Mouse (Mus musculus) hindbrain, embryonic 16.5 days (tissue): ENCODE measurements at regions not wholly inside any gene's neighbourhood (a gene's known extent, or its start where the extent isn't known, plus 50 kb on each side); places are given as distances from the start of the nearest gene placed in this dataset.

ENCODE experiments used
- ATAC-seq: fragments of 200-750 bp; cut with Nextera tagmentation; 2 replicates; pipeline ENCODE4 v1.8.0; 2017; ENCODE audit warnings: moderate TSS enrichment, moderate library complexity
- H3K27ac ChIP-seq: fragments of 300-500 bp; sonication (generic); 2 replicates; pipeline ENCODE4 v1.5.1; 2014; ENCODE audit warnings: low read depth, mild to moderate bottlenecking, control low read depth, low read length, moderate library complexity
- H3K27me3 ChIP-seq: fragments of 300-500 bp; sonication (generic); replicated peaks from 2 replicates; pipeline ENCODE4 v1.6.1; 2014; ENCODE audit warnings: low read length; ENCODE audit not compliant: control insufficient read depth, insufficient read depth
- H3K36me3 ChIP-seq: fragments of 300-500 bp; sonication (generic); 2 replicates; pipeline ENCODE4 v1.6.1; 2014; ENCODE audit warnings: mild to moderate bottlenecking, low read length, moderate library complexity, mixed read lengths; ENCODE audit not compliant: control insufficient read depth, insufficient read depth
- H3K4me1 ChIP-seq: fragments of 300-500 bp; sonication (generic); 2 replicates; pipeline ENCODE4 v1.6.1; 2014; ENCODE audit warnings: low read depth, low read length; ENCODE audit not compliant: control insufficient read depth, insufficient read depth
- H3K4me2 ChIP-seq: fragments of 300-500 bp; sonication (generic); 2 replicates; pipeline ENCODE4 v1.6.1; 2014; ENCODE audit warnings: mild to moderate bottlenecking, low read length, control low read depth, moderate library complexity
- H3K4me3 ChIP-seq: fragments of 300-500 bp; sonication (generic); 2 replicates; pipeline ENCODE4 v1.5.1; 2014; ENCODE audit warnings: mild to moderate bottlenecking, low read length, control low read depth, moderate library complexity
- H3K9ac ChIP-seq: fragments of 300-500 bp; sonication (generic); 2 replicates; pipeline ENCODE4 v1.6.1; 2014; ENCODE audit warnings: low read depth, mild to moderate bottlenecking, control low read depth, low read length, moderate library complexity
- H3K9me3 ChIP-seq: fragments of 300-500 bp; sonication (generic); 2 replicates; pipeline ENCODE4 v1.6.1; 2014; ENCODE audit warnings: mild to moderate bottlenecking, low read length, moderate library complexity; ENCODE audit not compliant: control insufficient read depth
- WGBS: fragments of 180-500 bp; shearing (Covaris S2); extraction: QIAGEN DNeasy Blood & Tissue Kit; methylation state at CpG from one replicate; pipeline ENCODE4 v1.1.7; 2014; 5-methylcytosine and 5-hydroxymethylcytosine counted together

GRCm38 (mm10) chr12:44145321-44145720 is 64.8 kb downstream of the Dnajb9 start:
- no peak overlapping the region for H3K4me3 ChIP-seq
- H3K27me3 ChIP-seq = no peaks in the 10 kb centered on the region
- H3K27ac ChIP-seq = no peak overlapping the region
- H3K4me1 ChIP-seq = no peaks in the 10 kb centered on the region
- 91% methylated on average over 2 of the region's 2 CpGs for WGBS
- no peaks in the 10 kb centered on the region for H3K36me3 ChIP-seq
- no peak overlapping the region for H3K4me2 ChIP-seq
- no peak for ATAC-seq
- peaks cover 5% of the 10 kb centered on the region; the same call in 1 of the 2 replicates for H3K9me3 ChIP-seq
- H3K9ac ChIP-seq = no peak overlapping the region

GRCm38 (mm10) chr12:44139026-44139425 is 71.1 kb downstream of the Dnajb9 start:
- ATAC-seq = no peak
- Histone ChIP-seq H3K4me3 (no peak overlapping the region), H3K4me2 (no peak overlapping the region), H3K27me3 (no peaks in the 10 kb centered on the region), H3K9ac (no peak overlapping the region), H3K27ac (no peak overlapping the region), H3K36me3 (no peaks in the 10 kb centered on the region), H3K9me3 (no peaks in the 10 kb centered on the region), H3K4me1 (no peaks in the 10 kb centered on the region)
- WGBS = 100% methylated on average over 1 of the region's 1 CpGs

- Histone ChIP-seq H3K27me3 (no peaks in the 10 kb centered on the region), H3K4me2 (no peak overlapping the region), H3K9ac (no peak overlapping the region), H3K27ac (no peak overlapping the region), H3K4me1 (no peaks in the 10 kb centered on the region), H3K9me3 (no peaks in the 10 kb centered on the region), H3K4me3 (no peak overlapping the region), H3K36me3 (no peaks in the 10 kb centered on the region)
- WGBS = 74% methylated on average over 8 of the region's 8 CpGs
- no peak for ATAC-seq
Measured at GRCm38 (mm10) chr12:44128874-44129273, 81.3 kb downstream of the Dnajb9 start.

GRCm38 (mm10) chr12:44105085-44105484 is 105.0 kb downstream of the Dnajb9 start:
- Histone ChIP-seq H3K4me3 (no peak overlapping the region), H3K36me3 (no peaks in the 10 kb centered on the region), H3K9me3 (no peaks in the 10 kb centered on the region), H3K27ac (no peak overlapping the region), H3K4me1 (no peaks in the 10 kb centered on the region), H3K4me2 (no peak overlapping the region), H3K9ac (no peak overlapping the region), H3K27me3 (no peaks in the 10 kb centered on the region)
- peak; percentile 61; the same call in 1 of the 2 replicates for ATAC-seq
- WGBS = 46% methylated on average over 2 of the region's 2 CpGs

DNA sequence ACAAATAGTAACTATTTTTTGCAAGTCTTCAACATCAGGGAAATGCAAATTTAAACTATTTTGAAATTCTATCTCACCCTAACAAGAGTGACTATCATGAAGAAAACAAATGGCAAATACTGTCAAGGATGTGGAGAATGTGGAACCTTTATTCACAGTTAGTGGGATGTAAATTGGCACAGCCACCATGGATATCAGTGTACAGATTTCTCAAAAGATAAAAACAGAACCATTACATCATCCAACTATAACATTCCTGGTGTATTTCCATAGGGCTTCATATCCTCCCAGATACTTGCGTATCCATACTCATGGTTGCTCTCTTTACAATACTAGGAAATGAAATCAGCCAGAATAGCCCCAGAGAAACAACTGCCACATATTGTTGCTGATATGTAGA is 110.9 kb downstream of the Dnajb9 start:
- no peak overlapping the region for H3K9ac ChIP-seq
- no peak overlapping the region for H3K27ac ChIP-seq
- ATAC-seq = no peak
- no peaks in the 10 kb centered on the region for H3K4me1 ChIP-seq
- no peaks in the 10 kb centered on the region for H3K9me3 ChIP-seq
- H3K36me3 ChIP-seq = no peaks in the 10 kb centered on the region
- 100% methylated on average over 1 of the region's 1 CpGs for WGBS
- no peaks in the 10 kb centered on the region for H3K27me3 ChIP-seq
- no peak overlapping the region for H3K4me2 ChIP-seq
- H3K4me3 ChIP-seq = no peak overlapping the region

GRCm38 (mm10) chr12:44071766-44072165 is 138.4 kb downstream of the Dnajb9 start:
- H3K9me3 ChIP-seq = no peaks in the 10 kb centered on the region
- no peak overlapping the region for H3K4me3 ChIP-seq
- H3K27me3 ChIP-seq = no peaks in the 10 kb centered on the region
- no peak overlapping the region for H3K4me2 ChIP-seq
- no peak overlapping the region for H3K9ac ChIP-seq
- WGBS = 90% methylated on average over 5 of the region's 5 CpGs
- no peaks in the 10 kb centered on the region for H3K4me1 ChIP-seq
- ATAC-seq = no peak
- H3K27ac ChIP-seq = no peak overlapping the region
- H3K36me3 ChIP-seq = no peaks in the 10 kb centered on the region

DNA sequence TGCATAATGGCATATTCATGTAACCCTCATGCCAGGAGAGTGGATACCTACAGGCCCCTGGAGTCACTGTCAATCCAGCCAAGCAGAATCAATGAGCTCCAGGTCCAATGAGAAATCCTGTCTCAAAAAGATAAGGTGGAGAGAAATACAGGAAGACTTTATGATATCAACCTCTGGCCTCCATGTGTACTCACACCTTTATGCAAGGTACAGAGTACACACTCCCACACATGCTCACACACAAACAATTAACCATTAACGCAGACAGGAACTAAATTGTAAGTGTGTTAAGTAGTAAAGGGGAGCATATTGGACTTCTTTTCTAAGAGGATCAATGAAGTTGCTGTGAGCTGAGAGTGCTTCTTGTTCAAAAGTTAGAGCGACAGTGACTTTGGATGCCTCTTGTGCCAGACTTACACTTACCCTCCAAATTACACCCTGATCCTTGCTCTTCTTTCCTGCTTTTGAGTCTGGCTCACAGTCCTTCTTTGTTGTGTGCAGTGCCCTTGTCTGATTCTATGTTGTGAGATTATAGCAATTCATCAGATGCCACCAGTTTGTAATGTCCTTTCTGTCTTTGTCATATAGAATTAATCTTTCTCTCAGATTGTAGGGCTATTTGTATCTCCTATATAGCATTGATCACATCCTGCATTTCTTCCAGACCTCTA is 153.5 kb downstream of the Dnajb9 start:
- Histone ChIP-seq H3K27ac (no peak overlapping the region), H3K9ac (no peak overlapping the region), H3K4me3 (no peak overlapping the region), H3K4me2 (no peak overlapping the region), H3K36me3 (no peaks in the 10 kb centered on the region), H3K9me3 (no peaks in the 10 kb centered on the region), H3K27me3 (no peaks in the 10 kb centered on the region), H3K4me1 (no peaks in the 10 kb centered on the region)
- 92% methylated on average over 2 of the region's 2 CpGs for WGBS
- ATAC-seq = no peak

GRCm38 (mm10) chr12:44045806-44046205 is 164.3 kb downstream of the Dnajb9 start:
- ATAC-seq = no peak

DNA sequence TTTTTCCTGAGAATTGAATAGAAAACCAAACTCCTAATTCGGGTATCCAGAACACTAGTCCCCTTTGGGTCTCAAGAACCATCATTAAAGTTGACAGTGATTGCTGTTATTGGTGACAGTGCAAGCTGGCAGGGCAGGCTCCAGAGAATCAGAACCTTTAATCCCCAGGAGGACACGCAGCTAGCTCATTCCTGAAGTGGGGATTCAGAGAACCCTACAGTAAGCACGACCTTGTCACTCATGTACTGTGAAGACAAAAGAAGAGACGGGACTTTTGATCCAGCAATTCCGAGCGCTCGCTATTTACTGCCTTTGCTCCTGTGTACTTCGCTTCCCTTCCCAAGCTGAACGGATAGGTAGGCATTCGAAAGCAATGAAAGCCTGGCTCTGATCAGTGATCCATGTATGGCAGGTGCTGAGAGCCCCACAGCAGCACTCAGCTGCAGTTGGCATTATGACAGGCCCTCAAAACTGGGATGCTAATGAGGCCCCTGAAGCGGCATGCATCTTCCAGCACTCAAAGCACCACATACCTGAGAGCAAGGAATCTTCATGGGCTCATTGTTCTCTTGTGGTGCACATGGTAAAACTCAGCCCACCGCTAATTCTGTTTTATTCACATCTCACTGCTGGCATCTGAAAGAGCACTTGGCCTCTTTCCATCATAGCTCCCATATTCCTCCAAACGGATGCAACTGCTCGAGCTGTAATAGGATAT is 165.6 kb downstream of the Dnajb9 start:
- no peak overlapping the region; the same call in 1 of the 2 replicates for H3K9ac ChIP-seq

More at GRCm38 (mm10) chr12:44045806-44046205, 164.3 kb downstream of the Dnajb9 start:
- no peak overlapping the region for H3K4me3 ChIP-seq
- 66% methylated on average over 2 of the region's 2 CpGs for WGBS
- H3K36me3 ChIP-seq = no peaks in the 10 kb centered on the region
- H3K27ac ChIP-seq = no peak overlapping the region
- no peaks in the 10 kb centered on the region for H3K9me3 ChIP-seq
- H3K4me1 ChIP-seq = no peaks in the 10 kb centered on the region; the same call in 1 of the 2 replicates
- no peaks in the 10 kb centered on the region for H3K27me3 ChIP-seq
- H3K9ac ChIP-seq = no peak overlapping the region
- H3K4me2 ChIP-seq = no peak overlapping the region

More for the DNA sequence above, 165.6 kb downstream of the Dnajb9 start:
- Histone ChIP-seq H3K4me1 (no peaks in the 10 kb centered on the region; the same call in 1 of the 2 replicates), H3K4me3 (no peak overlapping the region), H3K27me3 (no peaks in the 10 kb centered on the region), H3K9me3 (no peaks in the 10 kb centered on the region), H3K27ac (no peak overlapping the region), H3K4me2 (peak overlapping the region; percentile 33; the same call in 1 of the 2 replicates), H3K36me3 (no peaks in the 10 kb centered on the region)
- WGBS = 48% methylated on average over 14 of the region's 14 CpGs
- ATAC-seq = peak; percentile 85
